Mouse (Mus musculus) heart, embryonic 15.5 days (tissue): ENCODE measurements around the gene Arntl2. TPM values are rescaled to one million over a fixed set of nuclear protein-coding genes. Genes with fewer than 3 reads are reported as not detected.

ENCODE experiments used
- ATAC-seq: fragments of 200-750 bp; cut with Nextera tagmentation; replicated peaks from 2 replicates; pipeline ENCODE4 v1.8.0; 2017; ENCODE audit warnings: low read depth, moderate TSS enrichment; ENCODE audit not compliant: insufficient number of reproducible peaks, insufficient read depth, low FRiP score
- H3K27ac ChIP-seq: fragments of 300-500 bp; sonication (generic); 2 replicates; pipeline ENCODE4 v1.5.1; 2015; ENCODE audit warnings: mild to moderate bottlenecking, inconsistent platforms
- H3K27me3 ChIP-seq: fragments of 300-500 bp; sonication (generic); 2 replicates; pipeline ENCODE4 v1.6.1; 2015; ENCODE audit warnings: inconsistent platforms
- H3K36me3 ChIP-seq: fragments of 300-500 bp; sonication (generic); 2 replicates; pipeline ENCODE4 v1.6.1; 2015; ENCODE audit warnings: mild to moderate bottlenecking, inconsistent platforms
- H3K4me1 ChIP-seq: fragments of 300-500 bp; sonication (generic); replicated peaks from 2 replicates; pipeline ENCODE4 v1.6.1; 2015; ENCODE audit warnings: inconsistent platforms
- H3K4me2 ChIP-seq: fragments of 300-500 bp; sonication (generic); 2 replicates; pipeline ENCODE4 v1.6.1; 2015; ENCODE audit warnings: inconsistent platforms, mild to moderate bottlenecking, moderate library complexity
- H3K4me3 ChIP-seq: fragments of 300-500 bp; sonication (generic); 2 replicates; pipeline ENCODE4 v1.5.1; 2015; ENCODE audit warnings: mild to moderate bottlenecking, inconsistent platforms
- H3K9ac ChIP-seq: fragments of 300-500 bp; sonication (generic); 2 replicates; pipeline ENCODE4 v1.6.1; 2015; ENCODE audit warnings: mild to moderate bottlenecking, inconsistent platforms
- H3K9me3 ChIP-seq: fragments of 300-500 bp; sonication (generic); replicated peaks from 2 replicates; pipeline ENCODE4 v1.6.1; 2016; ENCODE audit warnings: inconsistent platforms
- WGBS: fragments of 180-500 bp; shearing (Covaris S2); methylation state at CpG from one replicate; pipeline ENCODE4 v1.1.7; 2015; ENCODE audit warnings: mixed read lengths; 5-methylcytosine and 5-hydroxymethylcytosine counted together
- polyA plus RNA-seq: library from polyadenylated mRNA; unstranded; fragments of >200 nt; fragmentation: Nextera tagmentation; extraction: Ambion mirVana; gene quantifications from 2 replicates; pipeline ENCODE4 v1.2.1, GENCODE M21; 2015

Gene Arntl2
- polyA plus RNA-seq, 1 experiment from 2014 or later: 2.6 TPM

- H3K36me3 ChIP-seq: no peaks in the 10 kb centered on the region
- H3K9ac ChIP-seq: no peak overlapping the region
- H3K4me2 ChIP-seq: no peak overlapping the region
- H3K27ac ChIP-seq: no peak overlapping the region
- no peak overlapping the region for H3K4me3 ChIP-seq
- H3K4me1 ChIP-seq: peaks cover 29% of the 10 kb centered on the region
- 74% methylated on average over 4 of the region's 4 CpGs for WGBS
- ATAC-seq: no peak
- 0 out of 2 replicates have a peak, but pooled peaks cover 5% of the 10 kb centered on the region for H3K9me3 ChIP-seq
- H3K27me3 ChIP-seq: no peaks in the 10 kb centered on the region
Observed at GRCm38 (mm10) chr6:146880296-146880695, 84.4 kb downstream of the Arntl2 start.

GRCm38 (mm10) chr6:146881896-146882770, 86.3 kb downstream of the Arntl2 start:
- WGBS: 47% methylated on average over 13 of the region's 13 CpGs
- no peak overlapping the region for H3K9ac ChIP-seq
- no peaks in the 10 kb centered on the region for H3K36me3 ChIP-seq
- no peaks in the 10 kb centered on the region for H3K27me3 ChIP-seq
- no peak for ATAC-seq
- H3K4me2 ChIP-seq: no peak overlapping the region
- 0 out of 2 replicates have a peak, but pooled peaks cover under 1% of the 10 kb centered on the region for H3K9me3 ChIP-seq
- peaks cover 29% of the 10 kb centered on the region for H3K4me1 ChIP-seq
- no peak overlapping the region for H3K4me3 ChIP-seq
- no peak overlapping the region for H3K27ac ChIP-seq

Other genes with a start within 250 kb of the Arntl2 start
- 77.7 and 88.3 TPM in 2 replicates for gene Fgfr1op2, start 218.9 kb upstream of the Arntl2 start, polyA plus RNA-seq
- gene Ints13, start 218.2 kb upstream of the Arntl2 start, polyA plus RNA-seq: 47.0 and 49.4 TPM in 2 replicates
- 135 and 140 TPM in 2 replicates for gene Med21, start 153.5 kb upstream of the Arntl2 start, polyA plus RNA-seq
- gene Tm7sf3, start 153.2 kb upstream of the Arntl2 start, polyA plus RNA-seq: 32.8 and 38.6 TPM in 2 replicates
- 28.5 and 32.0 TPM in 2 replicates for gene Stk38l, start 71.1 kb upstream of the Arntl2 start, polyA plus RNA-seq
- 0.53 TPM in 1 of 2 replicates, not detected in the other for gene Smco2, start 54.0 kb downstream of the Arntl2 start, polyA plus RNA-seq
- 50.5 and 50.8 TPM in 2 replicates for gene Ppfibp1, start 92.4 kb downstream of the Arntl2 start, polyA plus RNA-seq
- gene 1700034J05Rik, start 158.4 kb downstream of the Arntl2 start, polyA plus RNA-seq: 0.10 and 0.11 TPM in 2 replicates
- 0.67 and 0.74 TPM in 2 replicates for gene Rep15, start 236.5 kb downstream of the Arntl2 start, polyA plus RNA-seq
- 132 and 138 TPM in 2 replicates for gene Mrps35, start 246.7 kb downstream of the Arntl2 start, polyA plus RNA-seq